Mouse (Mus musculus) thymus, adult 2 months (tissue): Measurements from ENCODE around the gene Vwa3a. TPM values are rescaled to one million over a fixed set of nuclear protein-coding genes. Genes with fewer than 3 reads are reported as not detected.

Source experiments
- DNase-seq: peaks from one replicate; pipeline ENCODE4 v3.0.0; 2021
- H3K27ac ChIP-seq: fragments of 200-500 bp; 2 replicates; pipeline ENCODE4 v1.5.1; 2012; ENCODE audit warnings: low read length, control low read depth; ENCODE audit not compliant: control insufficient read depth, insufficient read depth
- H3K27me3 ChIP-seq: fragments of 200-500 bp; 2 replicates; pipeline ENCODE4 v1.6.1; 2012; ENCODE audit warnings: mild to moderate bottlenecking, low read length, moderate library complexity, mixed read lengths; ENCODE audit not compliant: control insufficient read depth, insufficient read depth
- H3K36me3 ChIP-seq: fragments of 200-500 bp; 2 replicates; pipeline ENCODE4 v1.6.1; 2012; ENCODE audit warnings: mild to moderate bottlenecking, low read length, moderate library complexity; ENCODE audit not compliant: control insufficient read depth, insufficient read depth
- H3K4me1 ChIP-seq: fragments of 200-500 bp; replicated peaks from 2 replicates; pipeline ENCODE4 v1.6.1; 2012; ENCODE audit warnings: low read length; ENCODE audit not compliant: control insufficient read depth, insufficient read depth
- H3K4me3 ChIP-seq: fragments of 200-500 bp; 2 replicates; pipeline ENCODE4 v1.5.1; 2012; ENCODE audit warnings: mild to moderate bottlenecking, low read length, control low read depth, moderate library complexity; ENCODE audit not compliant: control insufficient read depth, insufficient read depth
- CTCF ChIP-seq: fragments of 200-500 bp; IDR thresholded peaks from 2 replicates; pipeline ENCODE4 v1.5.1; 2012; ENCODE audit warnings: mild to moderate bottlenecking, control low read depth, low read length, moderate library complexity, borderline replicate concordance; ENCODE audit not compliant: control insufficient read depth, poor library complexity, insufficient read depth; ENCODE audit errors: extremely low read depth
- POLR2A ChIP-seq: fragments of 200-500 bp; IDR thresholded peaks from 2 replicates; pipeline ENCODE4 v1.6.1; 2012; ENCODE audit warnings: mild to moderate bottlenecking, low read length, control low read depth, moderate library complexity; ENCODE audit not compliant: control insufficient read depth, poor library complexity, insufficient read depth; ENCODE audit errors: extremely low read depth
- WGBS: fragments of 180-500 bp; shearing (Covaris S2); methylation state at CpG from one replicate; pipeline ENCODE4 v1.1.7; 2018; 5-methylcytosine and 5-hydroxymethylcytosine counted together
- polyA plus RNA-seq: library from polyadenylated mRNA; depleted of rRNA; stranded (reverse); fragments of >200 nt; gene quantifications from 2 replicates; pipeline ENCODE4 v1.2.3, GENCODE M21; 2012; rRNA removed

Vwa3a gene
- polyA plus RNA-seq: 0.70 and 0.88 TPM in 2 replicates

GRCm38 (mm10) chr7:120739018-120739417 is at the start of gene Vwa3a:
Gene Vwa3a, plus strand, starts transcription at chr7:120739318.
- Histone ChIP-seq H3K27me3 (no peaks in the 10 kb centered on the region), H3K4me1 (no peaks in the 10 kb centered on the region), H3K36me3 (no peaks in the 10 kb centered on the region), H3K4me3 (no peak within 1 kb of the TSS), H3K27ac (no peak within 1 kb of the TSS)
- DNase-seq: no peak
- TF ChIP-seq POLR2A (no peak), CTCF (no peak)
- WGBS: 76% methylated on average over 6 of the region's 6 CpGs

GRCm38 (mm10) chr7:120690634-120691033 is 48.5 kb upstream of the Vwa3a start:
- WGBS: 89% methylated on average over 4 of the region's 4 CpGs
- Histone ChIP-seq H3K27ac (no peak overlapping the region), H3K36me3 (no peaks in the 10 kb centered on the region), H3K4me3 (no peak overlapping the region), H3K4me1 (peaks cover 9% of the 10 kb centered on the region), H3K27me3 (no peaks in the 10 kb centered on the region)
- DNase-seq: peak; percentile 35
- TF ChIP-seq CTCF: no peak
- no peak for TF ChIP-seq POLR2A

GRCm38 (mm10) chr7:120693831-120694375 is 45.2 kb upstream of the Vwa3a start:
- TF ChIP-seq POLR2A (no peak), CTCF (no peak)
- H3K27me3 ChIP-seq: no peaks in the 10 kb centered on the region
- H3K27ac ChIP-seq: peak overlapping the region; percentile 5; the same call in 1 of the 2 replicates
- peaks cover 12% of the 10 kb centered on the region for H3K4me1 ChIP-seq
- H3K36me3 ChIP-seq: no peaks in the 10 kb centered on the region
- WGBS: 27% methylated on average over 5 of the region's 5 CpGs
- H3K4me3 ChIP-seq: no peak overlapping the region
- peak; percentile 18 for DNase-seq

GRCm38 (mm10) chr7:120695196-120695595 is 43.9 kb upstream of the Vwa3a start:
- TF ChIP-seq CTCF: no peak
- no peak for TF ChIP-seq POLR2A
- WGBS: 73% methylated on average over 6 of the region's 6 CpGs
- DNase-seq: no peak
- H3K4me3 ChIP-seq: no peak overlapping the region
- no peaks in the 10 kb centered on the region for H3K27me3 ChIP-seq
- H3K27ac ChIP-seq: no peak overlapping the region
- H3K36me3 ChIP-seq: no peaks in the 10 kb centered on the region
- peaks cover 16% of the 10 kb centered on the region for H3K4me1 ChIP-seq

- WGBS: 35% methylated on average over 1 of the region's 1 CpGs
- H3K4me1 ChIP-seq: peaks cover 16% of the 10 kb centered on the region
- no peak overlapping the region for H3K4me3 ChIP-seq
- DNase-seq: no peak
- H3K27me3 ChIP-seq: no peaks in the 10 kb centered on the region
- H3K36me3 ChIP-seq: no peaks in the 10 kb centered on the region
- no peak overlapping the region for H3K27ac ChIP-seq
- TF ChIP-seq CTCF: no peak
- no peak for TF ChIP-seq POLR2A
Observed at GRCm38 (mm10) chr7:120695641-120696040, 43.5 kb upstream of the Vwa3a start.

GRCm38 (mm10) chr7:120696331-120696730 is 42.8 kb upstream of the Vwa3a start:
- 96% methylated on average over 2 of the region's 2 CpGs for WGBS
- Histone ChIP-seq H3K4me3 (no peak overlapping the region), H3K4me1 (peaks cover 16% of the 10 kb centered on the region), H3K27ac (no peak overlapping the region), H3K36me3 (no peaks in the 10 kb centered on the region), H3K27me3 (no peaks in the 10 kb centered on the region)
- TF ChIP-seq CTCF (no peak), POLR2A (no peak)
- no peak for DNase-seq

- 85% methylated on average over 6 of the region's 6 CpGs for WGBS
- H3K36me3 ChIP-seq: no peaks in the 10 kb centered on the region
- TF ChIP-seq POLR2A (no peak), CTCF (no peak)
- H3K27me3 ChIP-seq: no peaks in the 10 kb centered on the region
- peaks cover 12% of the 10 kb centered on the region for H3K4me1 ChIP-seq
- no peak for DNase-seq
- H3K27ac ChIP-seq: no peak overlapping the region
- no peak overlapping the region for H3K4me3 ChIP-seq
Observed at GRCm38 (mm10) chr7:120699586-120699985, 39.5 kb upstream of the Vwa3a start.
